Mouse (Mus musculus): ENCODE measurements around the gene Smco2. TPM values are rescaled to one million over a fixed set of nuclear protein-coding genes. Genes with fewer than 3 reads are reported as not detected.
A peak's percentile ranks its signal among the peaks of the same experiment; 100 is the strongest.

Smco2 gene
- polyA plus RNA-seq, 1 experiment, result not detected

DNA sequence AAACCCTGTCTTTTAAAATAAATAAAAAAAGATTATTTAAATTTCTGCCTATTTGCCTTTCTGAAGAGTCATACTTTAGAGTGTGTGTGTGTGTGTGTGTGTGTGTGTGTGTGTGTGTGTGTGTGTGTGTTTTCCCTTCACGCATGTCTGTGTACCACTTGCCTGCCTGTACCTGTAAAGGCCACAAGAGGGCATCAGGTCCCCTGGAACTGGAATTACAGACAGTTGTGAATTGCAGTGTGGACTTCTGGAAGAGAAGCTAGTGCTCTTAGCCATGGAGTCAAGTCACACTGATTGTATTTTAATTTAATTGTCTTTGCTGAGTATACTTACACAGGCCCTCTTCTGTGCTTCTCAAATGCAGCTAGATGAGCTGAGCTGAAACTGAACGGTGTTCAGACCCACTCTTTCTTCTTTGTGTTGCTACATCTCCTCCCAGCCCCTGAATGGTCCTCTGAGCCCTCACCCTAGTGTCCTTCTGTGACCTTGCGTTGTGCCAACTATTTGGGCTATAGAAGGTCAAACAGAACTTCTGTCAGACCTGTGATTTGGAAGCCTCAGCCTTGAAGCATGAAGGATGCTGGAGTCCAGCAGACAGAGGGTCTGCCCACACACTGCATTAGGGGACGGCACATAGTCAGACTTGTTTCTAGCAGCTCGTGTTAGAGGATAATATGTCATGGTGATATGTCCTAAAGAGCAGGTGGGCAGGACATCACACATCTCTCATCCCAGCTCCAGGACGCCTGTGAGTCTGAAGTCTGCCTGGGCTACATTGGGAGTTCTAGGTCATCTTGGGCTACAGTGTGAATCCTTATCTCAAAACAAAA is 16.2 kb upstream of the Smco2 start:
- Histone ChIP-seq H3K4me1 (ENCODE audit: control insufficient read depth, insufficient read depth, low read length) (no peaks in the 10 kb centered on the region), H3K27ac (ENCODE audit: insufficient read depth, low read depth, low read length) (no peak overlapping the region), H3K4me3 (ENCODE audit: insufficient read depth, low read depth, low read length) (no peak overlapping the region)
- TF ChIP-seq CTCF (IDR thresholded peaks at IDR 0.05; ENCODE audit: insufficient read depth, low read depth, low read length) (no peak), POLR2A (IDR thresholded peaks at IDR 0.05; ENCODE audit: insufficient read depth, low read depth, low read length) (no peak)
- 69% methylated on average over 6 of the region's 6 CpGs for WGBS

DNA sequence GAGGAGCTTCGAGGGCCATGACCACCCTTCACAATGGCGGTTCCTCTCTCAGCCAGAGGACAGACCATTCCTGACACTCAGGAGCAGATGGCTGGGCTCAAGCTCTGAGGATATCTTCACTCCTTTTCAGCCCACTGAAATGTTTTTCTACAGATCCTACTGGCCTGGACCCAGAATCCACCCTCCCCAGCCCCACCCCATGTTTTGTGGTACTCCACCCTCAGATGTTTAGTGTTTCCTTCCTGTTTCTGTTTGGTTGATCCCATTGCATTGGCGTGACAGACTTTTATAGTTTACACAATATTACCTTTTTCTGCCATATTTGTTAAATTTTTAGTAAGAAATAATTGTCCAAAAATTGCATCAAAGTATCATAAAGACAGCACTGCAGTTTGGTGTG is 15.6 kb upstream of the Smco2 start:
- Histone ChIP-seq H3K27ac (ENCODE audit: insufficient read depth, low read depth, low read length) (no peak overlapping the region), H3K4me1 (ENCODE audit: control insufficient read depth, insufficient read depth, low read length) (no peaks in the 10 kb centered on the region), H3K4me3 (ENCODE audit: insufficient read depth, low read depth, low read length) (no peak overlapping the region)
- WGBS, result 84% methylated on average over 3 of the region's 3 CpGs
- TF ChIP-seq CTCF (IDR thresholded peaks at IDR 0.05; ENCODE audit: insufficient read depth, low read depth, low read length) (no peak), POLR2A (IDR thresholded peaks at IDR 0.05; ENCODE audit: insufficient read depth, low read depth, low read length) (no peak)

DNA sequence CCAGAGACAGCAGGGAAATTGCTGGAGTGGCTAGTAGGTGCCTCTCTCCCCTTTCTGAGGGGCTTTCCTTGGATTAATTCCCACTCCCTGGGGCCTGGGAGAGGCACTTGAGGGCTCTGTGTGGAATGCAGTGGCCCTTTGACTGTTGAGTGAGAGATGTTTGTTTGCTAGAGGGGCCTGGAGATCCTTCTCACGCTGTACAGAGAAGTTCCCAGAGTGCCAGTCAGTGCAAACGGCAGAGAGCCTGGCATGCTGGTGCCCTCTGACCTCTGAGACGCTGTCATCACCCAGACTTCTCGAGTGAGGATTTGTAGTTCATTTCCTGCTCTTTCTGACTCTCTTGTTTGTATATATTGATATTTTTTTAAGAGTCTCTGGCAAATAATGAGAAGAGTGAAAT is 14.1 kb upstream of the Smco2 start:
- H3K27ac ChIP-seq (ENCODE audit: insufficient read depth, low read depth, low read length), result no peak overlapping the region
- 78% methylated on average over 4 of the region's 4 CpGs for WGBS
- peaks cover 2% of the 10 kb centered on the region; the same call in 1 of the 2 replicates for H3K4me1 ChIP-seq (ENCODE audit: control insufficient read depth, insufficient read depth, low read length)
- no peak overlapping the region for H3K4me3 ChIP-seq (ENCODE audit: insufficient read depth, low read depth, low read length)
- no peak for TF ChIP-seq POLR2A (IDR thresholded peaks at IDR 0.05; ENCODE audit: insufficient read depth, low read depth, low read length)
- TF ChIP-seq CTCF (IDR thresholded peaks at IDR 0.05; ENCODE audit: insufficient read depth, low read depth, low read length), result no peak

DNA sequence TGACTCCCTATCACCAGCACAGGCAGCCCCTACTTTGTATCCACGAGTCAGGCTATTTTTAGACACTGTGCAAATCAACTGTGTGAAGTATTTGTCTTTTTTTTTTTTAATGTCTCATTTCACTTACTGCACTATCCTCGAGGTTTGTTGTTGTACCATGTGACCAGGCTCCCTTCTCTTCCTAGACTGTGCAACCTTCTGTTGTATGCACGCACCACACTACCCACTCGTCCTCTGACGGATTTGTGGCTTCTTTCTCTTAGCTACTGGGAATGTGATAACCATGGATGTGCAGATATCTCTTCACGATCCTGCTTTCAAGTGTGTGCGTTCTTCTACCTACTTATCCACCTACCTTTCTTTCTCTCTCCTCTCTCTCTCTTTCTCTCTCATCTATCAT is 12.6 kb upstream of the Smco2 start:
- H3K4me1 ChIP-seq (ENCODE audit: control insufficient read depth, insufficient read depth, low read length), result peaks cover 2% of the 10 kb centered on the region; the same call in 1 of the 2 replicates
- 65% methylated on average over 7 of the region's 7 CpGs for WGBS
- H3K27ac ChIP-seq (ENCODE audit: insufficient read depth, low read depth, low read length), result no peak overlapping the region
- TF ChIP-seq CTCF (IDR thresholded peaks at IDR 0.05; ENCODE audit: insufficient read depth, low read depth, low read length), result no peak
- H3K4me3 ChIP-seq (ENCODE audit: insufficient read depth, low read depth, low read length), result no peak overlapping the region

DNA sequence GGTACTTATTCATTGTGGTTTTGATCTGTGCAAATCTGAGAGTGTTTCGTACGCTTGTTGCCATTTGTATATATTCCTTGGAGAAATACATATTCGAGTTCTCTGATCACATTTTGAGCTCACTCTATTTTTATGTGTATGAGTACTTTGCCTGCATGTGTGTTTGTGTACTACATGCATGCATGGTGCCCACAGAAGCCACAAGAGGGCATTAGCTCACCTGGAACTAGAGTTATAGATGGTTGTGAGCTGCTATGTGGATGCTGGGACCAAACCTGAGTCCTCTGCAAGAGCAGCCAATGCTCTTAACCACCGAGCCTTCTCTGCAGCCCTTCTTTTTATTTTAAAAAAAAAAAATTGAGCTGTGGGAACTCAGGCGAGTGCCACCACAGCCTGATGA is 11.5 kb upstream of the Smco2 start:
- WGBS, result 92% methylated on average over 5 of the region's 5 CpGs
- Histone ChIP-seq H3K4me1 (ENCODE audit: control insufficient read depth, insufficient read depth, low read length) (peaks cover 2% of the 10 kb centered on the region; the same call in 1 of the 2 replicates), H3K27ac (ENCODE audit: insufficient read depth, low read depth, low read length) (no peak overlapping the region), H3K4me3 (ENCODE audit: insufficient read depth, low read depth, low read length) (no peak overlapping the region)
- TF ChIP-seq CTCF (IDR thresholded peaks at IDR 0.05; ENCODE audit: insufficient read depth, low read depth, low read length) (no peak), POLR2A (IDR thresholded peaks at IDR 0.05; ENCODE audit: insufficient read depth, low read depth, low read length) (no peak)

DNA sequence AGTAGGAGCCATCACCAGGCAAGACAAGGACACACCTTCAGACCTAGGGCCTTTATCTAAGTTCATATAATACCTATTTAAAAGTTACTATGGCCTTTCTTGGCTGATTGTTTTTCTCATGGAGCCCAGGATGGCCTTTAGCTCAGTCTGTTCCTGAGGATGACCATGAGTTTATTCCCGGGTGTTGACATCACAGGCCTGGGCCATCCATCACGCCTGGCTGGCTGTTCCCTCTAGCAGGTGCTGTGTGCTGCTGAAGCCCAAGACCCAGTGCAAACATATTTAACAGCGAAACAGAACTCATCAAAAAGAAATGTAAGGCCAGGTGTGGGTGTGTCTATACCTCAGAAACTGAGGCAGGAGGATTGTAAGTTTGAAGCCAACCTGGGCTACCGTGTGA is 11.0 kb upstream of the Smco2 start:
- WGBS, result 94% methylated on average over 4 of the region's 4 CpGs
- no peak for TF ChIP-seq POLR2A (IDR thresholded peaks at IDR 0.05; ENCODE audit: insufficient read depth, low read depth, low read length)
- TF ChIP-seq CTCF (IDR thresholded peaks at IDR 0.05; ENCODE audit: insufficient read depth, low read depth, low read length), result no peak
- Histone ChIP-seq H3K4me3 (ENCODE audit: insufficient read depth, low read depth, low read length) (no peak overlapping the region), H3K27ac (ENCODE audit: insufficient read depth, low read depth, low read length) (peak overlapping the region; percentile 59; the same call in 1 of the 2 replicates), H3K4me1 (ENCODE audit: control insufficient read depth, insufficient read depth, low read length) (peaks cover 2% of the 10 kb centered on the region; the same call in 1 of the 2 replicates)

DNA sequence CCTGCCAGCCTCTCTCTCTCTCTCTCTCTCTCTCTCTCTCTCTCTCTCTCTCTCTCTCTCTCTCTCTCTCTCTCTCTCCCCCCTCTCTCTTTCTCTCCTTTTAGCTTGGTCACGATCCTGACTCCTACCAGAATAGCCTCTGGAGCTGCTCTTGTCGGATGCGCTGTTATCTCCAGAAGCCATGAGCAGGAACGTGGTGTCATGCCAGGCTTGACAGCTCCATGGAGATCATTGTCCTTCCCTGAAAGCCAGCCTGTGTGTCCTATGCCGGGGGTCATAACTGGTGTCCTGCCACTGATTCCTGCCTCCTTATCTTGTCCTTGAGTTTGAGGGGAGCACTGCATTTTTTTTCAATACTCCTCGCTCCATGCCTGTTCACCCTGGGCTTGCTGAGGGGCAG is 5.0 kb upstream of the Smco2 start:
- peaks cover 5% of the 10 kb centered on the region for H3K4me1 ChIP-seq (ENCODE audit: control insufficient read depth, insufficient read depth, low read length)
- 92% methylated on average over 6 of the region's 6 CpGs for WGBS

DNA sequence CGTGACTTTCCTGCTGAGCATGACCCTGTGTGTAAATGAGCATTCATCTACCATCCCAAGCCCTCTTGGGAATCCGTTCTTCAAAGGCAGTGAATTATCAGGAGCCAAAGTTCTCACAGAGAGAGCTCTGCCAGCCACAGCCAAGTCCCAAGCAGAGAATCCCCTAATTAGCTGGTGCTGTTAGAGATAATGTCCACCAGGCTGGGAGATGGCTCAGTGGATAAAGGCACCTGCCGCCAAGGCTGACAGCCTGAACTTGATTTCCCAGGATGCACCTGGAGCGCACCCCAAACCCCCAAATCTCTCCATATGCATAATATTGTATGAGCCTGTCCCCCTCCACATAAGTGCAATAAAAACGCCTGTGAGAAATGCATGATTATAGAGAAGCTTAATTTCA is 4.6 kb upstream of the Smco2 start:
- Histone ChIP-seq H3K4me1 (ENCODE audit: control insufficient read depth, insufficient read depth, low read length) (peaks cover 3% of the 10 kb centered on the region), H3K27ac (ENCODE audit: insufficient read depth, low read depth, low read length) (no peak overlapping the region), H3K4me3 (ENCODE audit: insufficient read depth, low read depth, low read length) (no peak overlapping the region)
- no peak for TF ChIP-seq CTCF (IDR thresholded peaks at IDR 0.05; ENCODE audit: insufficient read depth, low read depth, low read length)
- 83% methylated on average over 5 of the region's 5 CpGs for WGBS

More for the DNA sequence above, 5.0 kb upstream of the Smco2 start:
- Histone ChIP-seq H3K4me3 (ENCODE audit: insufficient read depth, low read depth, low read length) (no peak overlapping the region), H3K27ac (ENCODE audit: insufficient read depth, low read depth, low read length) (no peak overlapping the region)
- no peak for TF ChIP-seq CTCF (IDR thresholded peaks at IDR 0.05; ENCODE audit: insufficient read depth, low read depth, low read length)
- TF ChIP-seq POLR2A (IDR thresholded peaks at IDR 0.05; ENCODE audit: insufficient read depth, low read depth, low read length), result no peak

DNA sequence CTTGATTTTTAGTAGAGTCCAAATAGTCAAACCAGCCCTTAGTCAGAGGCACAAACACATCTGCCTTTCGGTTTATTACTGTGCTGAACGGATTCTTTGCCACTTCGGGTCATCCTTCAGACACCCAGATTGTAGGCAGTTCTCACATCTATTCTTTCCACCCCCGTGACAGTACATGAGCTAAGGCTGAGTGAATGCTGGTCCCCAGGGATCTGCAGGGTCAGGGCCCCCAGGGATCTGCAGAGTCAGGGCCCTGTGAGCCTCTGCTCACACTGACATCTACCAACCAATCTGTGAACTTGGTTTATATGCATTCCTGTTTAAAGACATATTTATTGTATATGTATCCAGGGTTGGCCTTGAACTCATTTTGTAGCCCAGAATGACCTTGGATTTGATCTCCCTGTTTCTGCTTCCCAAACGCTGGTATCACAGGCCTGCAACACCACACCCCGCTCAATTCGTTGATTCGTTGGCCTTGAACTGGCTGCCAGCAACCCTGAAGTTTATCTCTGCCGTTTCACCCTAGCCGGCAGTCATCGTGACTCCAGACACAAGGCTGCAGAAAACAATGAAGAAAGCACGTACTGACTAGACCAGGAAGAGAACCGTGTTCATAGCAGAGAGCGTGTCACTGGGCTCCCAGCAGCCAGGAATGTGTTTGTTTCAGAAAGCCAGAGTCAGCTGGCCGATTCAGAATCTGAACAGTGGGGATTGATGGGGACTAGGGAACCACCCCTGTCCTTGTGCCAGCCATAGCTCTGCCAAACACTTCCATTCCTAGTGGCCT is 3.7 kb upstream of the Smco2 start:
- Histone ChIP-seq H3K27ac (ENCODE audit: insufficient read depth, low read depth, low read length) (no peak overlapping the region), H3K4me1 (ENCODE audit: control insufficient read depth, insufficient read depth, low read length) (peaks cover 3% of the 10 kb centered on the region; the same call in 1 of the 2 replicates), H3K4me3 (ENCODE audit: insufficient read depth, low read depth, low read length) (no peak overlapping the region)
- TF ChIP-seq CTCF (IDR thresholded peaks at IDR 0.05; ENCODE audit: insufficient read depth, low read depth, low read length) (no peak), POLR2A (IDR thresholded peaks at IDR 0.05; ENCODE audit: insufficient read depth, low read depth, low read length) (no peak)
- 76% methylated on average over 15 of the region's 15 CpGs for WGBS

Data from olfactory bulb, adult 2 months (tissue).